In genomic region chr12:57159904-57160303, GRCm38 (mm10) we compare ENCODE assay signal across 28 mouse cellular contexts. TPM values are rescaled to one million over a fixed set of nuclear protein-coding genes. Genes with fewer than 3 reads are reported as not detected.
"Had no signal": no experiment of that assay in that cellular context is flagged by ENCODE, and none has a peak within 500 bp of the region (broad histone marks: within the 10 kb centered on the region; RNA-seq: fewer than 3 reads in every experiment).

No protein-coding gene starts in this region.

- H3K4me3 ChIP-seq: heart, adult 2 months; heart, embryonic 13.5 days; heart, embryonic 15.5 days; hindbrain, embryonic 13.5 days; hindbrain, embryonic 15.5 days; kidney, embryonic 15.5 days; layer of hippocampus, adult 2 months; left cerebral cortex, adult 2 months; limb, embryonic 10.5 days; limb, embryonic 12.5 days; liver, embryonic 13.5 days had no signal

- H3K9me3 ChIP-seq: heart, embryonic 13.5 days; heart, embryonic 15.5 days; hindbrain, embryonic 13.5 days; hindbrain, embryonic 15.5 days; kidney, embryonic 15.5 days; limb, embryonic 10.5 days; limb, embryonic 12.5 days; liver, embryonic 13.5 days had no signal

- H3K27me3 ChIP-seq: heart, embryonic 13.5 days; heart, embryonic 15.5 days; hindbrain, embryonic 13.5 days; hindbrain, embryonic 15.5 days; kidney, embryonic 15.5 days; limb, embryonic 12.5 days; liver, embryonic 13.5 days had no signal

- H3K27ac ChIP-seq: heart, adult 2 months; heart, embryonic 13.5 days; heart, embryonic 15.5 days; hindbrain, embryonic 13.5 days; hindbrain, embryonic 15.5 days; hindbrain, postnatal 0 days; kidney, embryonic 15.5 days; kidney, postnatal 0 days; layer of hippocampus, adult 2 months; left cerebral cortex, adult 2 months; limb, embryonic 10.5 days; limb, embryonic 12.5 days; liver, embryonic 13.5 days had no signal

- H3K36me3 ChIP-seq: heart, embryonic 13.5 days; heart, embryonic 15.5 days; hindbrain, embryonic 13.5 days; hindbrain, embryonic 15.5 days; kidney, embryonic 15.5 days; limb, embryonic 10.5 days; limb, embryonic 12.5 days had no signal

- ATAC-seq: hindbrain, postnatal 0 days; intestine, embryonic 16.5 days had no signal

- H3K4me2 ChIP-seq: heart, embryonic 11.5 days; heart, embryonic 13.5 days; heart, embryonic 15.5 days; hindbrain, embryonic 13.5 days; hindbrain, embryonic 15.5 days; kidney, embryonic 15.5 days; limb, embryonic 12.5 days; liver, embryonic 11.5 days; liver, embryonic 13.5 days had no signal

- DNase-seq: gastrocnemius, postnatal 14 days; gastrocnemius, postnatal 36 days; heart, adult 11 months; heart, adult 2 months; heart, postnatal 14 days; heart, postnatal 36 days; kidney, adult 11 months; kidney, adult 2 months; kidney, adult 9 months; kidney, postnatal 14 days; kidney, postnatal 36 days; liver; liver, embryonic 13.5 days had no signal

- H3K4me1 ChIP-seq: heart, embryonic 15.5 days; hindbrain, embryonic 13.5 days; hindbrain, embryonic 15.5 days; kidney, embryonic 15.5 days; limb, embryonic 12.5 days had no signal

- H3K9ac ChIP-seq: heart, embryonic 13.5 days; heart, embryonic 15.5 days; hindbrain, embryonic 13.5 days; hindbrain, embryonic 15.5 days; kidney, embryonic 15.5 days; limb, embryonic 12.5 days; liver, embryonic 13.5 days had no signal

RNA-seq across cellular contexts. Expression of gene Slc25a21, which starts 37.4 kb away (rescaled TPM):
- polyA plus RNA-seq: large intestine, adult 2 months had no signal
